Mouse (Mus musculus) liver, embryonic 15.5 days (tissue): ENCODE results near the gene Mpp6. TPM values are rescaled to one million over a fixed set of nuclear protein-coding genes. Genes with fewer than 3 reads are reported as not detected.

Source experiments
- ATAC-seq: fragments of 200-750 bp; cut with Nextera tagmentation; 2 replicates; pipeline ENCODE4 v1.8.0; 2017; ENCODE audit warnings: moderate number of reproducible peaks, mild to moderate bottlenecking, moderate library complexity; ENCODE audit not compliant: insufficient read depth
- H3K27ac ChIP-seq: fragments of 300-500 bp; sonication (generic); replicated peaks from 2 replicates; pipeline ENCODE4 v1.5.1; 2015; ENCODE audit warnings: mild to moderate bottlenecking, inconsistent platforms
- H3K27me3 ChIP-seq: fragments of 300-500 bp; sonication (generic); 2 replicates; pipeline ENCODE4 v1.6.1; 2015; ENCODE audit warnings: mild to moderate bottlenecking, inconsistent platforms
- H3K36me3 ChIP-seq: fragments of 300-500 bp; sonication (generic); replicated peaks from 2 replicates; pipeline ENCODE4 v1.6.1; 2015; ENCODE audit warnings: moderate library complexity, mild to moderate bottlenecking, inconsistent platforms
- H3K4me1 ChIP-seq: fragments of 300-500 bp; sonication (generic); replicated peaks from 2 replicates; pipeline ENCODE4 v1.6.1; 2015; ENCODE audit warnings: inconsistent platforms
- H3K4me2 ChIP-seq: fragments of 300-500 bp; sonication (generic); 2 replicates; pipeline ENCODE4 v1.6.1; 2015; ENCODE audit warnings: moderate library complexity, mild to moderate bottlenecking, inconsistent platforms
- H3K4me3 ChIP-seq: fragments of 300-500 bp; sonication (generic); replicated peaks from 2 replicates; pipeline ENCODE4 v1.5.1; 2015; ENCODE audit warnings: mild to moderate bottlenecking, inconsistent platforms
- H3K9ac ChIP-seq: fragments of 300-500 bp; sonication (generic); 2 replicates; pipeline ENCODE4 v1.6.1; 2015; ENCODE audit warnings: moderate library complexity, mild to moderate bottlenecking, inconsistent platforms
- H3K9me3 ChIP-seq: fragments of 300-500 bp; sonication (generic); replicated peaks from 2 replicates; pipeline ENCODE4 v1.6.1; 2016; ENCODE audit warnings: inconsistent platforms
- WGBS: fragments of 180-500 bp; shearing (Covaris S2); methylation state at CpG from one replicate; pipeline ENCODE4 v1.1.7; 2015; ENCODE audit warnings: mixed read lengths; ENCODE audit not compliant: insufficient replicate concordance; 5-methylcytosine and 5-hydroxymethylcytosine counted together
- polyA plus RNA-seq: library from polyadenylated mRNA; unstranded; fragments of >200 nt; fragmentation: Nextera tagmentation; extraction: Ambion mirVana; gene quantifications from 2 replicates; pipeline ENCODE4 v1.2.1, GENCODE M21; 2015

Gene Mpp6
- polyA plus RNA-seq, 1 experiment from 2014 or later: 34.7 TPM

DNA sequence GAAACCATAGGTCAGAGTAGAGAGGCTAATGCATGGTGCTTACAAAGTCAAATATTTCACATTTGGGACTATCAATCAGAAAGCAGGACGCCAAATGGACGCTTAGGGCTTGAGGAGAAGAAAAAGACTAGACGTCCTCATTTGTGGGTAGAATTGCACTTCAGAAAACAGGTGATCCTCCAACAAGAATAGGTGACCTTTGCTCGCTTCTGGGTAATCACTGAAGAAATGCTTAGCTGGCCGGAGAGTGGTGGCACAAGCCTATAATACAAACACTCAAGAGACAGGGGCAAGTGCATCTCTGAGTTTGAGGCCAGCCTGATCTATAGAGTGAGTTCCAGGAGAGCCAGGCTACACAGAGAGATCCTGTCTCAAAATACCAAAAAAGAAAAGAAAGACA is 83.8 kb downstream of the Mpp6 start:
- H3K9ac ChIP-seq: no peak overlapping the region
- peaks cover 14% of the 10 kb centered on the region; the same call in 1 of the 2 replicates for H3K36me3 ChIP-seq
- H3K9me3 ChIP-seq: no peaks in the 10 kb centered on the region
- no peak overlapping the region for H3K4me3 ChIP-seq
- H3K27me3 ChIP-seq: no peaks in the 10 kb centered on the region
- WGBS: 72% methylated on average over 5 of the region's 5 CpGs
- no peak for ATAC-seq
- no peak overlapping the region for H3K27ac ChIP-seq
- no peaks in the 10 kb centered on the region for H3K4me1 ChIP-seq
- no peak overlapping the region for H3K4me2 ChIP-seq

DNA sequence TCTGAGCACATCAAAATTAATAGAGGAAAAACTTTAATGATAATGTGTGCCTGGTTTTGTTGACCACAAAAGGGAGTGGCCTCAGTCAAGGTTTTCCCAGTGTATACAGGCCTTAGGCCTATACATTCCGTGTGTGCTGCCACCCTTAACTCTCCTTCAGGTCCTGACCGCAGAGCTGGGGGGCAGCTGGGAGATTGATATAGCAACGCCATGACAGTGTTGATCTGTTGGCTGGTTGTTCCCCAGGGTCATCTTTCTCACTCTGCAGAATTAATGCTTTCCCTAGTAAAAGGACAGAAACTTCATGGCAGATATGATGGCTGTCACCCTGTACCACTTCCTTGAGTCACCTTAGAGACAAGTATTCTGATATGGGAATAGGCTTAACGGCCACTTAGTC is 94.3 kb downstream of the Mpp6 start:
- no peak overlapping the region for H3K9ac ChIP-seq
- ATAC-seq: no peak
- no peaks in the 10 kb centered on the region for H3K36me3 ChIP-seq
- WGBS: 68% methylated on average over 4 of the region's 4 CpGs
- no peaks in the 10 kb centered on the region for H3K27me3 ChIP-seq
- H3K9me3 ChIP-seq: no peaks in the 10 kb centered on the region
- no peaks in the 10 kb centered on the region for H3K4me1 ChIP-seq
- no peak overlapping the region for H3K27ac ChIP-seq
- H3K4me2 ChIP-seq: no peak overlapping the region
- no peak overlapping the region for H3K4me3 ChIP-seq

DNA sequence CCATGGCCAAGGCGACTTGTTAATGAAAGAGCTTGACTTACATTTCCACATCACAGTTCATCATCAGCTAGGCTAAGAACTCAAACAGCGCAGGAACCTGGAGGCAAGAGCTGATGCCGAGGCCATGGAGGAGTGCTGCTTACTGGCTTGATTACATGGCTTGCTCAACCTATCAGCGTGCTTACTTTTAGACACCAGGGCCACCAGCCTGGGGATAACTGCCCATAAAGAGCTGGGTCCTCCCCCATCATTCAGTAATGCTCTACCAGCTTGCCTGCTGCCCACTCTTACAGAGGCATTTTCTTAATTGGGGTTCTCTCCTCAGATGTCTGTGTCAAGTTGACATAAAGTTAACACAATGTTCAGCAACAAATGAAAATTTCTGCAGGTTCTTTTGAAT is 95.1 kb downstream of the Mpp6 start:
- Histone ChIP-seq H3K9me3 (no peaks in the 10 kb centered on the region), H3K4me1 (no peaks in the 10 kb centered on the region), H3K4me2 (no peak overlapping the region), H3K9ac (no peak overlapping the region), H3K27me3 (no peaks in the 10 kb centered on the region), H3K27ac (no peak overlapping the region), H3K36me3 (no peaks in the 10 kb centered on the region), H3K4me3 (no peak overlapping the region)
- no peak for ATAC-seq
- WGBS: 80% methylated on average over 4 of the region's 4 CpGs

DNA sequence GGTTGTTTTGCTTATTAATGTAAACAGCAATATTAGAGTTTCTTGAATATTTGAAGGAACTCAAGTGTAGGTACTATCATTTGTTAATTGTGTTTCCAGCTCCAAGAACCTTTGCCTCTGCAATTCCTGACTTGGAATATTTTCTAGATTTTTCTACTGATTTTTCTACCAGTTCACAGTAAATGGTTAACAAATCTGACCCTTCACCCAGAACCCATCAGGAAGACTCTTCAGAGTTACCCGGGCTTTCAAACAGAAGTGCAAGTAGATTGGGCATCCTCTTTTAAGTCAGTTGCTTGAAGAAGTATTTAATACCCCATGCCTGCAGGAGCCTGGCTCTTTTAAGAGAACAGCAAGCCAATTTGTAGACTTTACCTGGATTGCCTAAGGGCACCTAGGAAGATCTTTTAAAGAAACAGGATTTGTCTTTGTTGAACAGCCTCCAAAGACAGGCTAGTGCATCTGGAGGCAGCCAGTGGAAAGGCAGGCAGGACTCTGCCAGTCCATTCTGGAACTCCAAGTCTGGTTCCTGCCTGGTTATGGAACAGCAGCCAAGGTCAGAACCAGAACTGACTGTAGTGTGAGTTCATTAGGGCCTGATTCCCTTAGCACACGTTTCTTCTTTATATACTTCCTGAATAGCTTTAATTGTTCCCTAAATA is 104.8 kb downstream of the Mpp6 start:
- Histone ChIP-seq H3K27ac (no peak overlapping the region), H3K4me2 (no peak overlapping the region), H3K36me3 (no peaks in the 10 kb centered on the region), H3K9ac (no peak overlapping the region), H3K27me3 (no peaks in the 10 kb centered on the region), H3K4me3 (no peak overlapping the region), H3K9me3 (no peaks in the 10 kb centered on the region), H3K4me1 (peaks cover 2% of the 10 kb centered on the region; the same call in 1 of the 2 replicates)
- 47% methylated on average over 2 of the region's 2 CpGs for WGBS
- no peak for ATAC-seq

- 66% methylated on average over 2 of the region's 2 CpGs for WGBS
- no peaks in the 10 kb centered on the region for H3K9me3 ChIP-seq
- ATAC-seq: no peak
- no peak overlapping the region for H3K4me2 ChIP-seq
- H3K9ac ChIP-seq: no peak overlapping the region
- H3K4me1 ChIP-seq: peaks cover 2% of the 10 kb centered on the region; the same call in 1 of the 2 replicates
- no peak overlapping the region for H3K27ac ChIP-seq
- H3K4me3 ChIP-seq: no peak overlapping the region
- H3K27me3 ChIP-seq: no peaks in the 10 kb centered on the region
- H3K36me3 ChIP-seq: no peaks in the 10 kb centered on the region
These were observed 105.3 kb downstream of the Mpp6 start for GRCm38 (mm10) chr6:50215373-50215745.

GRCm38 (mm10) chr6:50215986-50216385 is 105.9 kb downstream of the Mpp6 start:
- H3K4me2 ChIP-seq: no peak overlapping the region
- H3K4me3 ChIP-seq: no peak overlapping the region
- no peaks in the 10 kb centered on the region for H3K27me3 ChIP-seq
- WGBS: 68% methylated on average over 4 of the region's 4 CpGs
- no peak for ATAC-seq
- H3K27ac ChIP-seq: no peak overlapping the region
- H3K9me3 ChIP-seq: no peaks in the 10 kb centered on the region
- no peak overlapping the region for H3K9ac ChIP-seq
- H3K4me1 ChIP-seq: peaks cover 2% of the 10 kb centered on the region; the same call in 1 of the 2 replicates
- H3K36me3 ChIP-seq: no peaks in the 10 kb centered on the region

- Histone ChIP-seq H3K27me3 (no peaks in the 10 kb centered on the region), H3K9me3 (no peaks in the 10 kb centered on the region), H3K9ac (no peak overlapping the region), H3K4me1 (peaks cover 2% of the 10 kb centered on the region; the same call in 1 of the 2 replicates), H3K36me3 (no peaks in the 10 kb centered on the region), H3K4me3 (no peak overlapping the region), H3K4me2 (no peak overlapping the region), H3K27ac (no peak overlapping the region)
- WGBS: 54% methylated on average over 3 of the region's 3 CpGs
- no peak for ATAC-seq
These were observed 108.6 kb downstream of the Mpp6 start for GRCm38 (mm10) chr6:50218628-50219027.

DNA sequence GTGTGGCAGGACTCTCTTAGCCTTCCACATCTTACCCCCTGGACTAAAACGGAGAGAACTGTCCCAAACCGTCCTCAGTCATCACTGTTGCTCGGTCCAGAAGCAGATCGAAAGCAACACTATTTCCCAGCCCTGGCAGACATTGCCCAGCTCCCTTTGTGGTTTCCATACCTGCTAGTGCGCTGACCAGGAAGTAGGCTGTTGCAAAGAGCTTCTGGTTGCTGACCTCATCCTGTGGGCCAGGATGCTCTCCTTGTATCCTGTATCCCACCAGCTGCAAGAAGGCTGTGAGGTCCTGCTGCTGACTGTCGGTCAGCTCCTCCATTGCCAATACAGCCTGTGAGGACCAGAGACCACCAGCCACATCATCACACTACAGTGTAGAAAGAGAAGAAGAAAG is 109.0 kb downstream of the Mpp6 start:
- H3K9me3 ChIP-seq: no peaks in the 10 kb centered on the region
- H3K9ac ChIP-seq: no peak overlapping the region
- 60% methylated on average over 6 of the region's 6 CpGs for WGBS
- H3K27ac ChIP-seq: no peak overlapping the region
- ATAC-seq: no peak
- H3K36me3 ChIP-seq: no peaks in the 10 kb centered on the region
- peaks cover 2% of the 10 kb centered on the region; the same call in 1 of the 2 replicates for H3K4me1 ChIP-seq
- no peak overlapping the region for H3K4me3 ChIP-seq
- H3K4me2 ChIP-seq: no peak overlapping the region
- no peaks in the 10 kb centered on the region for H3K27me3 ChIP-seq

GRCm38 (mm10) chr6:50220863-50221262 is 110.8 kb downstream of the Mpp6 start:
- Histone ChIP-seq H3K4me2 (no peak overlapping the region), H3K9ac (no peak overlapping the region), H3K4me1 (no peaks in the 10 kb centered on the region), H3K36me3 (no peaks in the 10 kb centered on the region), H3K4me3 (no peak overlapping the region), H3K9me3 (no peaks in the 10 kb centered on the region), H3K27me3 (no peaks in the 10 kb centered on the region), H3K27ac (no peak overlapping the region)
- ATAC-seq: no peak
- WGBS: 31% methylated on average over 6 of the region's 6 CpGs

GRCm38 (mm10) chr6:50222351-50222750 is 112.3 kb downstream of the Mpp6 start:
- no peak for ATAC-seq
- Histone ChIP-seq H3K27ac (no peak overlapping the region), H3K9ac (no peak overlapping the region), H3K4me3 (no peak overlapping the region), H3K4me1 (no peaks in the 10 kb centered on the region), H3K4me2 (no peak overlapping the region), H3K36me3 (no peaks in the 10 kb centered on the region), H3K9me3 (no peaks in the 10 kb centered on the region), H3K27me3 (no peaks in the 10 kb centered on the region)
- 56% methylated on average over 5 of the region's 5 CpGs for WGBS

- Histone ChIP-seq H3K4me3 (no peak overlapping the region), H3K27me3 (no peaks in the 10 kb centered on the region), H3K36me3 (no peaks in the 10 kb centered on the region), H3K4me2 (no peak overlapping the region), H3K4me1 (no peaks in the 10 kb centered on the region), H3K9ac (no peak overlapping the region), H3K9me3 (no peaks in the 10 kb centered on the region), H3K27ac (no peak overlapping the region)
- no peak for ATAC-seq
- WGBS: 15% methylated on average over 5 of the region's 5 CpGs
These were observed 112.9 kb downstream of the Mpp6 start for GRCm38 (mm10) chr6:50222986-50223385.

GRCm38 (mm10) chr6:50223606-50224005 is 113.6 kb downstream of the Mpp6 start:
- H3K4me3 ChIP-seq: no peak overlapping the region
- no peaks in the 10 kb centered on the region for H3K9me3 ChIP-seq
- no peaks in the 10 kb centered on the region for H3K36me3 ChIP-seq
- H3K4me1 ChIP-seq: no peaks in the 10 kb centered on the region
- WGBS: 64% methylated on average over 4 of the region's 4 CpGs
- H3K4me2 ChIP-seq: no peak overlapping the region
- H3K27ac ChIP-seq: no peak overlapping the region
- H3K27me3 ChIP-seq: no peaks in the 10 kb centered on the region
- ATAC-seq: no peak
- H3K9ac ChIP-seq: no peak overlapping the region
